Mouse (Mus musculus) midbrain, embryonic 14.5 days (tissue): ENCODE measurements around the gene Acadvl. TPM values are rescaled to one million over a fixed set of nuclear protein-coding genes. Genes with fewer than 3 reads are reported as not detected.

ENCODE experiments used
- ATAC-seq: fragments of 200-750 bp; cut with Nextera tagmentation; 2 replicates; pipeline ENCODE4 v1.8.0; 2017; ENCODE audit warnings: moderate number of reproducible peaks, moderate library complexity; ENCODE audit not compliant: low FRiP score, low TSS enrichment
- DNase-seq: peaks from one replicate; pipeline ENCODE4 v3.0.0-alpha.2; 2015
- H3K27ac ChIP-seq: fragments of 300-500 bp; sonication (generic); replicated peaks from 2 replicates; pipeline ENCODE4 v1.5.1; 2014; ENCODE audit warnings: mild to moderate bottlenecking, low read depth, low read length, moderate library complexity
- H3K27me3 ChIP-seq: fragments of 300-500 bp; sonication (generic); 2 replicates; pipeline ENCODE4 v1.6.1; 2014; ENCODE audit warnings: low read length, control low read depth, mixed read lengths; ENCODE audit not compliant: control insufficient read depth, insufficient read depth
- H3K36me3 ChIP-seq: fragments of 300-500 bp; sonication (generic); 2 replicates; pipeline ENCODE4 v1.6.1; 2014; ENCODE audit warnings: low read length, control low read depth; ENCODE audit not compliant: control insufficient read depth, insufficient read depth
- H3K4me1 ChIP-seq: fragments of 300-500 bp; sonication (generic); 2 replicates; pipeline ENCODE4 v1.6.1; 2014; ENCODE audit warnings: mild to moderate bottlenecking, antibody characterized with exemption, low read length, control low read depth; ENCODE audit not compliant: control insufficient read depth, insufficient read depth
- H3K4me2 ChIP-seq: fragments of 300-500 bp; sonication (generic); 2 replicates; pipeline ENCODE4 v1.6.1; 2014; ENCODE audit warnings: mild to moderate bottlenecking, low read length, moderate library complexity
- H3K4me3 ChIP-seq: fragments of 300-500 bp; sonication (generic); replicated peaks from 2 replicates; pipeline ENCODE4 v1.5.1; 2014; ENCODE audit warnings: low read depth, low read length
- H3K9ac ChIP-seq: fragments of 300-500 bp; sonication (generic); replicated peaks from 2 replicates; pipeline ENCODE4 v1.6.1; 2014; ENCODE audit warnings: mild to moderate bottlenecking, low read length, moderate library complexity
- H3K9me3 ChIP-seq: fragments of 300-500 bp; sonication (generic); 2 replicates; pipeline ENCODE4 v1.6.1; 2016; ENCODE audit warnings: low read length, control low read depth, mixed read lengths; ENCODE audit not compliant: control insufficient read depth
- WGBS: fragments of 180-500 bp; shearing (Covaris S2); extraction: QIAGEN DNeasy Blood & Tissue Kit; methylation state at CpG from one replicate; pipeline ENCODE4 v1.1.7; 2014; 5-methylcytosine and 5-hydroxymethylcytosine counted together
- polyA plus RNA-seq: library from polyadenylated mRNA; unstranded; fragments of >200 nt; fragmentation: Nextera tagmentation; extraction: Ambion mirVana; gene quantifications from 2 replicates; pipeline ENCODE4 v1.2.1, GENCODE M21; 2014

Gene Acadvl
- 43.2 and 49.6 TPM in 2 replicates for polyA plus RNA-seq

GRCm38 (mm10) chr11:70014880-70015558, at the start of gene Acadvl:
TSS of gene Acadvl (minus strand) at chr11:70015411.
- H3K4me1 ChIP-seq, result peaks cover 34% of the 10 kb centered on the region
- no peaks in the 10 kb centered on the region for H3K27me3 ChIP-seq
- H3K9me3 ChIP-seq, result no peaks in the 10 kb centered on the region
- H3K36me3 ChIP-seq, result peaks cover 42% of the 10 kb centered on the region
- DNase-seq, result peak; percentile 92
- H3K4me3 ChIP-seq, result peak within 1 kb of the TSS; percentile 56
- WGBS, result 1% methylated on average over 35 of the region's 35 CpGs
- peak within 1 kb of the TSS; percentile 76 for H3K4me2 ChIP-seq
- peak within 1 kb of the TSS; percentile 70 for H3K27ac ChIP-seq
- ATAC-seq, result peak; percentile 76
- H3K9ac ChIP-seq, result peak within 1 kb of the TSS; percentile 74

GRCm38 (mm10) chr11:70063053-70063452, 47.8 kb upstream of the Acadvl start:
- Histone ChIP-seq H3K9ac (no peak overlapping the region), H3K4me3 (no peak overlapping the region), H3K27me3 (no peaks in the 10 kb centered on the region), H3K27ac (no peak overlapping the region), H3K9me3 (no peaks in the 10 kb centered on the region), H3K4me2 (no peak overlapping the region), H3K4me1 (no peaks in the 10 kb centered on the region), H3K36me3 (no peaks in the 10 kb centered on the region)
- WGBS, result 68% methylated on average over 3 of the region's 3 CpGs
- no peak for ATAC-seq
- no peak for DNase-seq

- H3K4me2 ChIP-seq, result no peak overlapping the region
- H3K9ac ChIP-seq, result no peak overlapping the region
- H3K27ac ChIP-seq, result no peak overlapping the region
Observed at GRCm38 (mm10) chr11:70059930-70060329, 44.7 kb upstream of the Acadvl start.

GRCm38 (mm10) chr11:70057805-70058204, 42.6 kb upstream of the Acadvl start:
- Histone ChIP-seq H3K4me1 (no peaks in the 10 kb centered on the region), H3K4me2 (no peak overlapping the region), H3K27ac (no peak overlapping the region), H3K9ac (no peak overlapping the region), H3K4me3 (no peak overlapping the region), H3K9me3 (no peaks in the 10 kb centered on the region), H3K27me3 (no peaks in the 10 kb centered on the region), H3K36me3 (no peaks in the 10 kb centered on the region)
- 87% methylated on average over 9 of the region's 9 CpGs for WGBS
- no peak for DNase-seq
- ATAC-seq, result no peak

More at GRCm38 (mm10) chr11:70059930-70060329, 44.7 kb upstream of the Acadvl start:
- H3K27me3 ChIP-seq, result no peaks in the 10 kb centered on the region
- no peak for ATAC-seq
- H3K4me1 ChIP-seq, result no peaks in the 10 kb centered on the region
- 70% methylated on average over 6 of the region's 6 CpGs for WGBS
- H3K9me3 ChIP-seq, result no peaks in the 10 kb centered on the region
- no peak overlapping the region for H3K4me3 ChIP-seq
- H3K36me3 ChIP-seq, result no peaks in the 10 kb centered on the region
- DNase-seq, result no peak

GRCm38 (mm10) chr11:70055618-70056214, 40.5 kb upstream of the Acadvl start:
- H3K4me3 ChIP-seq, result no peak overlapping the region
- H3K4me2 ChIP-seq, result 0 out of 2 replicates have a peak overlapping the region, but pooled peaks have one; percentile 1
- no peak overlapping the region for H3K9ac ChIP-seq
- peak; percentile 86 for DNase-seq
- H3K9me3 ChIP-seq, result no peaks in the 10 kb centered on the region
- 24% methylated on average over 18 of the region's 18 CpGs for WGBS
- no peaks in the 10 kb centered on the region for H3K27me3 ChIP-seq
- no peaks in the 10 kb centered on the region for H3K36me3 ChIP-seq
- H3K27ac ChIP-seq, result no peak overlapping the region
- ATAC-seq, result peak; percentile 40; the same call in 1 of the 2 replicates
- no peaks in the 10 kb centered on the region for H3K4me1 ChIP-seq

GRCm38 (mm10) chr11:70053898-70054570, 38.8 kb upstream of the Acadvl start, which contains the start of gene Asgr1:
TSS of gene Asgr1 (plus strand) at chr11:70054085.
- 86% methylated on average over 10 of the region's 10 CpGs for WGBS
- DNase-seq, result no peak
- H3K4me1 ChIP-seq, result no peaks in the 10 kb centered on the region
- no peak within 1 kb of the TSS for H3K4me3 ChIP-seq
- no peak within 1 kb of the TSS for H3K4me2 ChIP-seq
- no peaks in the 10 kb centered on the region for H3K9me3 ChIP-seq
- H3K36me3 ChIP-seq, result no peaks in the 10 kb centered on the region
- ATAC-seq, result no peak
- no peaks in the 10 kb centered on the region for H3K27me3 ChIP-seq
- H3K27ac ChIP-seq, result no peak within 1 kb of the TSS
- no peak within 1 kb of the TSS for H3K9ac ChIP-seq

- Histone ChIP-seq H3K4me1 (no peaks in the 10 kb centered on the region), H3K9me3 (no peaks in the 10 kb centered on the region), H3K9ac (no peak overlapping the region), H3K27ac (no peak overlapping the region), H3K27me3 (no peaks in the 10 kb centered on the region), H3K4me3 (no peak overlapping the region), H3K36me3 (no peaks in the 10 kb centered on the region), H3K4me2 (no peak overlapping the region)
- ATAC-seq (no peak), DNase-seq (no peak)
- WGBS, result 79% methylated on average over 7 of the region's 7 CpGs
Observed at GRCm38 (mm10) chr11:70053156-70053555, 37.9 kb upstream of the Acadvl start.

GRCm38 (mm10) chr11:70049816-70050215, 34.6 kb upstream of the Acadvl start:
- Histone ChIP-seq H3K4me3 (no peak overlapping the region), H3K4me1 (no peaks in the 10 kb centered on the region), H3K36me3 (peaks cover 10% of the 10 kb centered on the region), H3K9ac (no peak overlapping the region), H3K4me2 (no peak overlapping the region), H3K9me3 (no peaks in the 10 kb centered on the region), H3K27ac (no peak overlapping the region), H3K27me3 (no peaks in the 10 kb centered on the region)
- DNase-seq, result no peak
- 55% methylated on average over 10 of the region's 10 CpGs for WGBS
- no peak for ATAC-seq
